Mouse (Mus musculus): Measurements from ENCODE around the gene Bbof1.

Gene Bbof1

DNA sequence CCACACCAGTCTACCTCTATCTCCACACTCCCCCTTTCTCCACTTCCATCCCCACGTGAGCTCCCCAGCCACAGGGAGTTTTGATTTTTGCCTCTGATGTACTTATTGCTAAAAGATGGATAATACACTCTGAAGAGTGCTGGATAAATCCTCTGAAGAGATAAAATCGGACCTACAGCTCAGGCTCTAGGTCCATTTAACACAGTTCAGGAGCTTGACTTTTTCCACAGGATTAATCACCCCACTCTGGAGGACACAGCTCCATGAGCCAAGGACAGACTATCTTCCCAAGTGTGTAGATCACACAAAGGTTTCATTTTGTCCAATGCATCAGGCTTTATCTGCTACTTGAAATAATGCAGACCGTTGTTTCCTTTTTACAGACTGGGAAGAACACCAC is 8.8 kb upstream of the Bbof1 start:
- no peak for DNase-seq (ENCODE audit: low spot score in 2 of 2)

- DNase-seq (ENCODE audit: low spot score in 2 of 2): no peak
Measured at GRCm38 (mm10) chr12:84400653-84401052, 8.2 kb upstream of the Bbof1 start.

- no peak for DNase-seq (ENCODE audit: low spot score in 2 of 2)
Measured at GRCm38 (mm10) chr12:84402923-84403322, 5.9 kb upstream of the Bbof1 start.

GRCm38 (mm10) chr12:84404541-84404940 is 4.3 kb upstream of the Bbof1 start:
- no peak for DNase-seq (ENCODE audit: low spot score in 2 of 2)

GRCm38 (mm10) chr12:84407259-84407658 is 1.6 kb upstream of the Bbof1 start:
- no peak for DNase-seq (ENCODE audit: low spot score in 2 of 2)

DNA sequence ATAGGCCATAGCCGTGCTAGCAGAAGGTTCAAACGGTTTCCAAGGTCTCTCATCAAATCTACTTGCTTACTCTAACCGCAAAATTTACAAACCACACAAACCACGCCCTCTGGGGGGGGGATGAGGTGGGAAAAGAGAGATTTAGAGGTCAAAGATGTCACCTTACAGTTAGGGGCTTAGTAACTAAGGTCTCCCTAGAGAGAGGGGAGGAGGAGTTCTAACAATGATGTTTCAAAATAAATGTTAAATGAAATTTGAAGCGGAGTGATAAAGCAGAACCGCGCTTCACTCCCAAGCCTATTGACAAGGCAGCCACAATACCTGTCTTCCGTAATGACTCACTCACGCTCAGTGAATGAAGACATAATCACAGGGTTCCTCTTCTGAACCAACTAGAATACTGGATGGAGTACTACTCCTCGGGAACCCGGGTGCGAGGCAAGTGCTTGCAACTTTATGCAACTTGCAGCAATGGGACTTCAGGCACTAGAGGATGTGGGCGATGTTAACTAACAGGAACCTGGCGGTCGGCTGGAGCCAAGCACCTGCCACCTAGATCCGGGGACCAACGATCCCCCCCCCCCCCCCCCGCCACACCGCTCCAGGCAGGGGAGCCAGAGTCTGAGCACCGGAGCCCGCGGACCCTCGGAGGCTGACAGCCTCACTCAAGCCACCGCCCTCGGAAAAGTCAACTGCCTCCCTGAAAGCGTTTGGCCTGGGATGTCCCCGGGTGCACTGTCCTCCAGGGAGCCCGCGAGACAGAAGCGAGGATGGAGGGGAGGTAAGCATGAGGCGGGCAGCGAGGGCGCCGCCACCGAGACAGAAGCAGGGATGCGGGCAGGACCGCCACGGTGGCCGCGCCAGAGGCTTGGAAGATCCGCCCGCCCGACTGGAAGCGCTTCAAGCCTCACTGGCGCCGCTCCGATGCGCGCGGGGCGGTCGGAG is 725 bp upstream of the Bbof1 start:
- peak in 1 of 2 experiments; percentile 65 for DNase-seq (ENCODE audit: low spot score in 2 of 2)

DNA sequence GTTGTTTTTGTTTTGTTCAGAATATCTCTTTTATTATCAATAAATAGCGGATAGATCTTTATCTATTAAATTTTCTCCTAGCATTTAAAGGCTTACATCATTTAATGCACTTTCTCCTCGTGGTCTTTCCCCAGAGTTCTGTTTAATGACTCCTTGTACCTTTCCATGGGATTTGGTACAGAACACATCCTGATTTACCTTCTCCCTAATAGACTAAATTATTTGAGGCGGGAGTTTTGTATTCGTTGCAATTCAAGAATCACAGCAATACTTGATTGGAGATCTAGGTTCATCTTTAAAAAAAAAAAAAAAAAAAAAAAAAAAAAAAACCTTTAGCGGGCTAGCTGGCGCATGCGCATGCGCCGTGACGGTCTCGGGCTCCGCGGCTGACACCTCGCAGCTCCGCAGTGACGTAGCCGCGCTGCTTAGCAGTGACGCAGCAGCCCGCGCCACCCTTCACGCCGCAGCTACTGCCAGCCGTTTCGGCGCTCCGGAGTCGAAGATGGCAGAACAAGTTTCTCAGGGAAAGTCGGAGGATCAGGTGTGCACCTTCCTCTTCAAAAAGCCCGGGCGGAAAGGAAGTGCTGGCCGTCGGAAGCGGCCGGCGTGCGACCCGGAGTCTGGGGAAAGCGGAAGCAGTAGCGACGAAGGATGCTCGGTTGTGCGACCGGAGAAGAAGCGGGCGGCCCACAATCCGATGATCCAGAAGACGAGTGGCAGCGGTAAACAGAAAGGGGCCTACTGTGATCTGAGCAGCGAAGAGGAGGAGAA is 8.1 kb downstream of the Bbof1 start, which contains the start of gene Rnf113a2:
Gene Rnf113a2 (plus strand): TSS at position 363 of the 771 bp plus-strand sequence.
- peak; percentile 86 to 93 for DNase-seq (ENCODE audit: low spot score in 2 of 2)

GRCm38 (mm10) chr12:84417605-84417922 is 8.7 kb downstream of the Bbof1 start:
- no peak for DNase-seq (ENCODE audit: low spot score in 2 of 2)

- DNase-seq (ENCODE audit: low spot score in 2 of 2): no peak
Measured at GRCm38 (mm10) chr12:84423990-84424389, 15.1 kb downstream of the Bbof1 start.

- DNase-seq (ENCODE audit: low spot score in 2 of 2): no peak
Measured at GRCm38 (mm10) chr12:84429825-84430224, 21.0 kb downstream of the Bbof1 start.

GRCm38 (mm10) chr12:84438697-84439096 is 29.8 kb downstream of the Bbof1 start:
- no peak for DNase-seq (ENCODE audit: low spot score in 2 of 2)

- DNase-seq (ENCODE audit: low spot score in 2 of 2): no peak
Measured at GRCm38 (mm10) chr12:84442526-84442925, 33.7 kb downstream of the Bbof1 start.

GRCm38 (mm10) chr12:84447386-84447785 is 38.5 kb downstream of the Bbof1 start:
- no peak for DNase-seq (ENCODE audit: low spot score in 2 of 2)

DNA sequence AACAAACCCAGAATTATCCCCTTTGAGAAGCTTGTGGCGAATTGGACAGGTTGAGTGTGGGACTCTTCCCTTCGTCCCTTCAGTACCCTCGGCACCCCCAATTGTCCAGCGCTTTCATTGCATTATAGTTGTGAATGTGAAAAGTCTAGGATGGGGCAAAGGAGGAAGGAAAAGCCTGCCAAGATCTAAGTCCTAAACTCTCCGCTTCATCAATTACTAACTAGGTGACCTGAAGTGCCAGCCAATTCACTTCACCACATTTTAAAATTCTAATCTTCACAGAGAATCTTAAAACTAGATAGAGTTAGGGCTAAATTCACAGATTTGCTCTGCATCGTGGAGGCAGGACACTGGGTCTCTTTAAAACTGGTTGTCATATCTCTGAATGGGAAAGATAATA is 39.3 kb downstream of the Bbof1 start:
- DNase-seq (ENCODE audit: low spot score in 2 of 2): no peak

DNA sequence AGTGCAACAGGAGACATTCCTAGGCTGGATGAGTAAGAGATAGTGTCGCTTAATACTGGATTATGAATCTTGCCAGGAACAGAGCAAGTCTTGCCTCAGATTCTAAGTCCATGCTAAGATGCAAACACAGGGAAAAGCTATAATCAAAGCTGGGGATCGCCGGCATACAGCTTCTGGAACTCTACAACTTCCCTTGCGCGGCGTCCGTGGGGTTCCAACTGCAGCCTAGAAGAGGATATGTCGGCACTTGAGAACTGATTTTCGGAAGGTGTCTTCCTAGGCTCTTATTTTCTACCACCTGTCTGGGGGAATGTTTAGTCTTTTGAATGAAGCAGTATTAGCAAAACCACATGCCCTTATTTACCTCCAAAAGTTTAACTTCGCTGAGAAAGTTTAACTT is 41.0 kb downstream of the Bbof1 start:
- DNase-seq (ENCODE audit: low spot score in 2 of 2): no peak

GRCm38 (mm10) chr12:84450351-84450717 is 41.5 kb downstream of the Bbof1 start:
- no peak for DNase-seq (ENCODE audit: low spot score in 2 of 2)

GRCm38 (mm10) chr12:84450718-84451646 is 42.1 kb downstream of the Bbof1 start, which contains the start of the genes Aldh6a1 and Lin52:
Gene Aldh6a1 (minus strand): TSS chr12:84451004.
Gene Lin52 (plus strand): TSS chr12:84451422.
- DNase-seq (ENCODE audit: low spot score in 2 of 2): peak; percentile 95 to 96

DNA sequence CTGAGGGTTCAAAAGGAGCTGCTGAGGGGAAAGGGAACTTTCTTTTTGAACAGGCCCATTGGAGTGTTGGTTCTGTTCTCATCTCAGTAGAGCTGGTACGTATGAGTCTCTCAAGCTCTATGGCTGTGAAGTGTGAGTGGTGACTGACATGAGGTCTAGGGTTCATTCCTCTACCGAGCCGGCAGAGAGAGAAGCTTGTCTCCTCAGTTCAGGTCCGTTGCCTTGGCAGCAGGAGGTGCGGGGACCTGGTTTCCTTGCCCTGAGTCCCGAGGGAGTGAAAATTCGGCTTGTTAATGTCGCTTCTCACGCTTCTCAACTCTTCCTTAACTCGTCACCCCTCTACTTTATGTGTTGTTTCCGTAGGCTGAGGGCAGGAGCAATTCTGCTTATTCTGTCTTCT is 42.9 kb downstream of the Bbof1 start:
- peak in 1 of 2 experiments; percentile 17 for DNase-seq (ENCODE audit: low spot score in 2 of 2)

GRCm38 (mm10) chr12:84456911-84457310 is 48.0 kb downstream of the Bbof1 start:
- DNase-seq (ENCODE audit: low spot score in 2 of 2): no peak

DNA sequence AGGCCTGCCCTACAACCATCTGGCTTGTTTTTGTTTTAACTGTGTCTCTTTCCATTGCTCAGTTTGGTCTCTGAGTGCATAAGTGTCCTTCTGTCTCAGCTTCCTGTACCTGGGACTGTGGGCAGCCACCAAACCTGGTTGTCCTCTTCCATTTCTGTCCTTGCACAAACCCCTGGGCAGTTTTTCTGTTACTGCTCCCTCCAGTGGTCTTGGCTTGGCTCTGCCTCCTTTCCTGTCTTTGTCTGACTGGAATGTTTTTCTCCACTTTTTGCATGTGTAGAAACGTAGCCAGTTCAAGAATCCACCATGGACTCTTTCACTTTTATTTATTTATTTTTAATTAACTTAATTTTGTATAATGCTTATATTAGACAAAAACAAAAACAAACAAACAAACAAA is 51.0 kb downstream of the Bbof1 start:
- no peak for DNase-seq (ENCODE audit: low spot score in 2 of 2)

GRCm38 (mm10) chr12:84461416-84461815 is 52.5 kb downstream of the Bbof1 start:
- DNase-seq (ENCODE audit: low spot score in 2 of 2): no peak

DNA sequence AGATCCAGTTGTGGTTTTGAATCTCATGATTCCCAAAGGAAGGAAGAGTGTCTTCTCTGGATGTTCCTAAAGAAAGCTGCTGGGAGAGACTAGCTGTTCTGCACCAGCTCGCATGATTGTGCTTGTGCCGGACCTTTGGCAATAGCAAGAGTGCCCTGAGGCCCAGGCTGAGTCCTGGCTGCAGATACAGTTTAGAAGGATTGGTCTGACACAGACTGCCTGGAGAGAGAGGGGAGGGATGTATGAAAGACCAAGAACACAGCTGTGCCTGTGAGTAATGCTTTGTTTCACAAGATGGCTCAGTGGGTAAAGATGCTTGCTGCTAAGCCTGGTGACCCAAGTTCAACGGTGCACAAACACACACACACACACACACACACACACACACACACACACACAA is 54.0 kb downstream of the Bbof1 start:
- DNase-seq (ENCODE audit: low spot score in 2 of 2): no peak
